Mouse (Mus musculus): ENCODE data around the gene Umodl1. TPM values are rescaled to one million over a fixed set of nuclear protein-coding genes. Genes with fewer than 3 reads are reported as not detected.

Gene Umodl1
- total and polyA plus RNA-seq, 3 experiments = 0.16 TPM; not detected in 2

DNA sequence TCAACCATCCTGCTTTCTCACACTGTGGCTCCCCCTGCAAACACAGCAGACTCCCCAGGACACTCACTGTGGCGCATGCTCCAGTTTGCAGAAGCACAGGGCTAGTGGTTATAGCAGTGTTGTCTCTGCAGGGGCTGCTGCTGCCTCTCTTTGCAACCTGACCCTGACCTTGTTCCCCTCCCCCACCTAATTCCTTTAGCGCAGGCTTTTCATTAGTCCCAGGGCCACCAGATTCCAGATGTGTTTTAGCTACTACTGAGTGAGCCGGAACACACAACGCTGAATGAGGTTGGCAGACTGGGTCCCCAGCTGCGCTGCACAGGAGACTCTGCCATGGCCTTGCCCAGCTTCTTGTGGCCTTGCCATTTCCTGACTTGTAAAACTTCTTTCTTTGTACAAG, 46.5 kb downstream of the Umodl1 start:
- Histone ChIP-seq H3K36me3 (replicated peaks) (no peaks in the 10 kb centered on the region), H3K4me1 (ENCODE audit: insufficient read depth, low read depth, low read length) (no peaks in the 10 kb centered on the region), H3K4me3 (ENCODE audit: low read depth, low read length) (no peak overlapping the region), H3K9me3 (replicated peaks) (peaks cover 71% of the 10 kb centered on the region), H3K27me3 (ENCODE audit: insufficient read depth, low read length) (no peaks in the 10 kb centered on the region)
- no peak for TF ChIP-seq GATA1 (IDR thresholded peaks at IDR 0.05; ENCODE audit: borderline replicate concordance, low read length)
- ATAC-seq (ENCODE audit: extremely low read depth, insufficient number of reproducible peaks, low FRiP score, poor library complexity, severe bottlenecking) (no peak), DNase-seq (ENCODE audit: low spot score) (no peak)

DNA sequence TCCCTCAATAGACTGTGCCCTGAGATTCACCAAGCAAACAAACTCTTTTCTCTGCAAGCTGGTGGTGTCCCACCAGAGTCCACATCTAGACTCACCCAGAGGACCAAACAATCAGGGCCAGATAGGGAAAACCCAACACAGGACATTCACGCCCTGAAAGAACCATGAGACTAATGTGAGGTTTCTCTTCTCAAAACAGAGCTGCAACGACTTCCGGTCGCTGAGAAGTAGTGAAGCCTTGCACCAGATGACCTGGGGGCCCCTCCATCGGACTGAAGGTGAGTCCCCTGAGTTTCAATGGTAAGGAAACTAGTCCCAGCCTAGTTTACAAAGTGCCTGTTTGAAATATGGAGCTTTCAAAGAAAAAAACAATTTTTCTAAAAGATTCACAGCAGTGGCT, 48.2 kb downstream of the Umodl1 start:
- no peak for ATAC-seq (ENCODE audit: extremely low read depth, insufficient number of reproducible peaks, low FRiP score, poor library complexity, severe bottlenecking)
- peaks cover 74% of the 10 kb centered on the region for H3K9me3 ChIP-seq (replicated peaks)
- TF ChIP-seq TAL1 (conservative IDR thresholded peaks at IDR 0.05; ENCODE audit: low read depth, low read length) (no peak), GATA1 (IDR thresholded peaks at IDR 0.05; ENCODE audit: borderline replicate concordance, low read length) (no peak), POLR2AphosphoS5 (IDR thresholded peaks at IDR 0.05; ENCODE audit: insufficient replicate concordance, low read depth, low read length) (no peak), GATA2 (IDR thresholded peaks at IDR 0.05; ENCODE audit: borderline replicate concordance, low read depth, low read length) (no peak), CTCF (IDR thresholded peaks at IDR 0.05; ENCODE audit: low read depth, low read length) (no peak)
- H3K36me3 ChIP-seq (replicated peaks) = no peaks in the 10 kb centered on the region
- no peaks in the 10 kb centered on the region for H3K27me3 ChIP-seq (ENCODE audit: insufficient read depth, low read length)
- no peaks in the 10 kb centered on the region for H3K4me1 ChIP-seq (ENCODE audit: insufficient read depth, low read depth, low read length)
- no peak for DNase-seq (ENCODE audit: low spot score)
- H3K4me3 ChIP-seq (ENCODE audit: low read depth, low read length) = no peak overlapping the region

DNA sequence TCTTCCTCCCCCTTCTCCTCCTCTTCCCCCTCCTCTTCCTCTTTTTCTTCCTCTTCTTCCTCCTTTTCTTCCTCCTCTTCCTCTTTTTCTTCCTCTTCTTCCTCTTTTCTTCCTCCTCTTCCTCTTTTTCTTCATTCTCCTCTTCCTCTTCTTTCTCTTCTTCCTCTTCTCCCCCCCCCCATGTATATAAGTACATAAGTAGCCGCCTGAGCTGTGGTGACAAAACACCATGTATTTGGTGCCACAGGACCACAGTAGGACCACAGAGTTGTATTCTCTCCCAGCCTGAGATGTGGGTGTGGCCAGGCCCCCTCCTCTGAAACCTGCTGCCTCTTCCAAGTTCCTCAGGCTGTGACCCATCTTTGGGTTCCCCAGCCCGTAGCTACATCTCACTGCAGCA, 50.8 kb downstream of the Umodl1 start:
- Histone ChIP-seq H3K27me3 (ENCODE audit: insufficient read depth, low read length) (no peaks in the 10 kb centered on the region), H3K4me1 (ENCODE audit: insufficient read depth, low read depth, low read length) (no peaks in the 10 kb centered on the region), H3K36me3 (replicated peaks) (no peaks in the 10 kb centered on the region), H3K9me3 (replicated peaks) (peaks cover 75% of the 10 kb centered on the region), H3K4me3 (ENCODE audit: low read depth, low read length) (no peak overlapping the region)
- no peak for ATAC-seq (ENCODE audit: extremely low read depth, insufficient number of reproducible peaks, low FRiP score, poor library complexity, severe bottlenecking)
- DNase-seq (ENCODE audit: low spot score) = no peak
- TF ChIP-seq TAL1 (conservative IDR thresholded peaks at IDR 0.05; ENCODE audit: low read depth, low read length) (no peak), GATA1 (IDR thresholded peaks at IDR 0.05; ENCODE audit: borderline replicate concordance, low read length) (no peak), POLR2AphosphoS5 (IDR thresholded peaks at IDR 0.05; ENCODE audit: insufficient replicate concordance, low read depth, low read length) (no peak), CTCF (IDR thresholded peaks at IDR 0.05; ENCODE audit: low read depth, low read length) (no peak), GATA2 (IDR thresholded peaks at IDR 0.05; ENCODE audit: borderline replicate concordance, low read depth, low read length) (no peak)

DNA sequence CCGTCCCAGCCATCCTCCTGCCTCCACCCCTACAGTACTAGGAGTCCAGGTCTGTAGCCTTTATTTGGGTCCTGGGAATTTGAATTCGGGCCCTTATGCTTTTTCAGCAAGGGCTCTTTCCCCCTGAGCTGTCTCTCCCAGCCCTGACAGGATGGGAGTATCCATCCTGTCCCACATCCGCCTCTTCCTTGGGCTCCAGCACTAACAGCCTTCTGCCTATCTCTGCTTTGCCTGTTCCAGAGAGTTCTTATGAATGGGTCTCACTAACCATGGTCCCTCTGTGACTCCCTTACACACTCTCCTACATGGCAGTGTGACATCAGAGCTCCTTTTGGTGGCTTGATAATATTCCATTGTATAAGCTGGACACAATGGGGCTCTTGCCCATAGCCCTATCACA, 52.9 kb downstream of the Umodl1 start:
- DNase-seq (ENCODE audit: low spot score) (no peak), ATAC-seq (ENCODE audit: extremely low read depth, insufficient number of reproducible peaks, low FRiP score, poor library complexity, severe bottlenecking) (no peak)
- Histone ChIP-seq H3K9me3 (replicated peaks) (peaks cover 76% of the 10 kb centered on the region), H3K4me3 (ENCODE audit: low read depth, low read length) (no peak overlapping the region), H3K4me1 (ENCODE audit: insufficient read depth, low read depth, low read length) (no peaks in the 10 kb centered on the region), H3K36me3 (replicated peaks) (no peaks in the 10 kb centered on the region), H3K27me3 (ENCODE audit: insufficient read depth, low read length) (no peaks in the 10 kb centered on the region)
- TF ChIP-seq TAL1 (conservative IDR thresholded peaks at IDR 0.05; ENCODE audit: low read depth, low read length) (no peak), CTCF (IDR thresholded peaks at IDR 0.05; ENCODE audit: low read depth, low read length) (no peak), GATA2 (IDR thresholded peaks at IDR 0.05; ENCODE audit: borderline replicate concordance, low read depth, low read length) (no peak), POLR2AphosphoS5 (IDR thresholded peaks at IDR 0.05; ENCODE audit: insufficient replicate concordance, low read depth, low read length) (no peak), GATA1 (IDR thresholded peaks at IDR 0.05; ENCODE audit: borderline replicate concordance, low read length) (no peak)

DNA sequence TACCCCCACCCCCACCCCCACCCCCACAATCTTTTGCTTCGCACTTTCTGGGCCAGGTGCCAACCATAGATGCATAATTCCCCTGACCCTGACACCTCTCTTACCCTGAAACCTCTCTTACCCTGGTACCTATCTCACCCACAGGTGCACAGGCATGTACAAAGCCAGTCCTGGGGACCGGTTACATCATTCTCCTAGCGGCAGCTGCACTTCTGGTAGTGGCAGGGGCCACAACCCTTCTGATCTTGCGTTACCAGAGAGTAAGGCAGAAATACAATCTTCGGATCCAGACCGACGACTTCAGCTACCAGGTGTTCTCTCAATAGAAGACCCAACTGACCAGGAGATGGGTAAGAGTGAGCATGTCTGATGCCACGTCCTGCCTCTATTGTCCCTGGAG, 54.0 kb downstream of the Umodl1 start:
- Histone ChIP-seq H3K27me3 (ENCODE audit: insufficient read depth, low read length) (no peaks in the 10 kb centered on the region), H3K4me3 (ENCODE audit: low read depth, low read length) (no peak overlapping the region), H3K36me3 (replicated peaks) (no peaks in the 10 kb centered on the region), H3K9me3 (replicated peaks) (peaks cover 71% of the 10 kb centered on the region), H3K4me1 (ENCODE audit: insufficient read depth, low read depth, low read length) (no peaks in the 10 kb centered on the region)
- ATAC-seq (ENCODE audit: extremely low read depth, insufficient number of reproducible peaks, low FRiP score, poor library complexity, severe bottlenecking) (no peak), DNase-seq (ENCODE audit: low spot score) (no peak)
- no peak for TF ChIP-seq TAL1 (conservative IDR thresholded peaks at IDR 0.05; ENCODE audit: low read depth, low read length)
- no peak for TF ChIP-seq POLR2AphosphoS5 (IDR thresholded peaks at IDR 0.05; ENCODE audit: insufficient replicate concordance, low read depth, low read length)
- TF ChIP-seq GATA2 (IDR thresholded peaks at IDR 0.05; ENCODE audit: borderline replicate concordance, low read depth, low read length) = no peak
- TF ChIP-seq GATA1 (IDR thresholded peaks at IDR 0.05; ENCODE audit: borderline replicate concordance, low read length) = no peak
- TF ChIP-seq CTCF (IDR thresholded peaks at IDR 0.05; ENCODE audit: low read depth, low read length) = no peak

DNA sequence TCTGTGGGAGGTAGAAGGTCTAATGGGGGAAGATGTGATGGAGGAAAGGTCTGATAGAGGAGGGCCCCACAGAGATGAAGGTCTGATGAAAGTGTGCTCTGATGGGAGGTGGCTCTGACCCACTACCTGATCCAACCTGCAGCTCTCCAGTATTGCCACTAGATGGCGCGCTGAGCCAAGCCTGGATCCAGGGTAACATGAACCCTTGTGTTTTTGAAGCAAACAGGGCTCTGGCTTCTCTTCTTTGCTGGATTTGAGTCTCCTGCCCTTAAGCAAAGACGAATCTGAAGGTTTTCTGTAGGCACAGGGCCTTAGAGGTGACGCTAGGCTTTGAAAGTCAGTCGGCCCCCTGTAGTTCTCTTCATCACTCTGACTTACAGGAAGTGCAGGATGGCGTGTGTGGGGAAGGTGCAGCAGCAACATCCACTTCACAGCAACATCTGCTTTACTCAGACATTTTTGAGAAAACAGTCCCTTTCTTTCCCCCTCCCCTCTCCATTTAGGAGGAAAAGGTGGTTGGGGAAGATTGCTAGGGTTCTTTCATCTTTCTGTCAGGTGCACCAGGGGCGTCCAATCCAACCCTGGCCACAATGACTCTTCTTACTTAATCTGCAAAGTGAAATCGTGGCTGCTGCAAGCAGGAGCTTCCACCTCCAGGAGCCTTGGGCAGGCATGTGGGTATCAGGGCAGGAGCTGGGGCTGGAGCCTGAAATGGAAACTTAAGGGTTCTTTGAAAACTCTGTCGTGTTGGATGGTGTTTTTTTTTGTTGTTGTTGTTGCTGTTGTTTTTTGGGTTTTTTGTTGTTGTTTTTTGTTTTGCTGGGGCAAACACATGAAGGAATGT, 57.3 kb downstream of the Umodl1 start:
- Histone ChIP-seq H3K4me1 (ENCODE audit: insufficient read depth, low read depth, low read length) (no peaks in the 10 kb centered on the region), H3K36me3 (replicated peaks) (no peaks in the 10 kb centered on the region), H3K27me3 (ENCODE audit: insufficient read depth, low read length) (no peaks in the 10 kb centered on the region), H3K4me3 (ENCODE audit: low read depth, low read length) (no peak overlapping the region), H3K9me3 (replicated peaks) (peaks cover 75% of the 10 kb centered on the region)
- no peak for TF ChIP-seq POLR2AphosphoS5 (IDR thresholded peaks at IDR 0.05; ENCODE audit: insufficient replicate concordance, low read depth, low read length)
- TF ChIP-seq GATA2 (IDR thresholded peaks at IDR 0.05; ENCODE audit: borderline replicate concordance, low read depth, low read length) = no peak
- no peak for TF ChIP-seq GATA1 (IDR thresholded peaks at IDR 0.05; ENCODE audit: borderline replicate concordance, low read length)
- no peak for TF ChIP-seq TAL1 (conservative IDR thresholded peaks at IDR 0.05; ENCODE audit: low read depth, low read length)
- no peak for TF ChIP-seq CTCF (IDR thresholded peaks at IDR 0.05; ENCODE audit: low read depth, low read length)
- no peak for ATAC-seq (ENCODE audit: extremely low read depth, insufficient number of reproducible peaks, low FRiP score, poor library complexity, severe bottlenecking)
- no peak for DNase-seq (ENCODE audit: low spot score)

Data from G1E (cell line).